Mouse (Mus musculus) urinary bladder, postnatal 14 days (tissue): ENCODE measurements around the gene Ypel2.

Experiments
- DNase-seq: peaks from one replicate; pipeline ENCODE4 v3.0.0; 2021; ENCODE audit warnings: low spot score

The Ypel2 gene

DNA sequence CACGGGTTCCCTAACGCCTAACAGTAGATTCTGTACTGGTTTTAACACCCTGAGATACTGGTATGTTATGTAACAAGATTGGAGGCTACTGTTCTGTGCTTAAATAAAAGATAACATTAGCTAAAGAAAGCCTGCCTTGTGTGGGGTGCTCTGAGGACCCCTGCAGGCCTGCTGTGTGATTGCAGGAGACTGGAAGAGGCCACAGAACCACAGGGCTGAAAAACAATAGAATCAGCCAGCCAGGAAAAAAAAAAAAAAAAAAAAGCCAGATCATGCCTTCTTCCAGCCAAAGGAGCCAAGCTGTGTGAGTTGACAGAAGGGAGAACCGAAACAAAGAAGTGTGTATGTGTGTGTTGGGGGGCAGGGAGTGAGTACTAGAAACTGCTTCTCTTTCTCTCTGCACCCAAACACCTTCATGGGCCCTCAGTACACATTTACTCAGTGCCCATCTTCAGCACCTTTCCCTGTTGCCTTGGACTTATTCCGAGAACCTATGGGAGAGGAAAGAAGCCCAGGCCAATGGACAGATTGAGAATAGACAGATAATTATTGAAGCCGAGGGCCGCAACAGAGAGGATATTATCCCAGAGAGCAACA is 2.2 kb upstream of the Ypel2 start:
- peak; percentile 59 for DNase-seq

DNA sequence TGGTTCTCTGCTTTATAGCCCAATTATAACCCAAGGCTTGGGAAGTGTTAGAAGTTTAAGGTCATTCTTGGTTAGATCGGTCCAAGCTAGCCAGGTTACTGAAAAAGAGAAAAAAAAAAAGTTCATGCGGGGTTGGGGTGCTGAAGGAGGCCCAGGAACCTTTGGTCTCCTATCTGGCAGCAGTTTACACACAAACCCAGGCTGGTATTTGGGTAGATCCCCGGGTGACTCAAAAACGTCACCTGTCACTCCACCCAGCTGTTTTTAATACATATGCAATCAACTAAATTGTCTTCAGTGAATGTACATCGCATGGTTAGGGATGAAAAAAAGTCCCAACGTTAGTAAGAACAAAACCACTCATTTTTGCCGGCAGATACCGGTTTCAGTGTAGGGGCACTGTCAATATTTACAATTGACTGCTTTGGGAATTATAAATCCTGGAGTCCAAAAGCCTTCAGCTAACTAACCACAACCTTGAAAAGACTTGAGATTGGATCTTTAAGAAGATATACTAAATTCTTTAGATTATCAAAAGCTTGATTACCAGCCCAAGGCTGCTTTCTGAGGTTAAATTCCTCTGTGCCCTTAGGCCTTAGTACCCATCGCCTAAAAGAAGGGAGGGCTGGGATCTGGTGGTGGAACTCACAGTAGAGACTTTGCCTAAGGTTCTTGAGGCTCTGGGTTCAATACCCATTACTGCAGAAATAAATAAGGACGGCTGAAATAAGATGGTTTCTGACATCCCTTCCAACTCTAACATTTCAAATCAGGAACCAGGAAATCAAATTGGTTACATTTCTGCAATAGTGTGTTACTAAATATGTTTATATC is 1.5 kb upstream of the Ypel2 start:
- DNase-seq = no peak

- DNase-seq = no peak
Measured at GRCm38 (mm10) chr11:86994330-86994729, 823 bp upstream of the Ypel2 start.

GRCm38 (mm10) chr11:86992461-86992988 is 982 bp downstream of the Ypel2 start:
- DNase-seq = no peak

GRCm38 (mm10) chr11:86991241-86991640 is 2.3 kb downstream of the Ypel2 start:
- DNase-seq = no peak

DNA sequence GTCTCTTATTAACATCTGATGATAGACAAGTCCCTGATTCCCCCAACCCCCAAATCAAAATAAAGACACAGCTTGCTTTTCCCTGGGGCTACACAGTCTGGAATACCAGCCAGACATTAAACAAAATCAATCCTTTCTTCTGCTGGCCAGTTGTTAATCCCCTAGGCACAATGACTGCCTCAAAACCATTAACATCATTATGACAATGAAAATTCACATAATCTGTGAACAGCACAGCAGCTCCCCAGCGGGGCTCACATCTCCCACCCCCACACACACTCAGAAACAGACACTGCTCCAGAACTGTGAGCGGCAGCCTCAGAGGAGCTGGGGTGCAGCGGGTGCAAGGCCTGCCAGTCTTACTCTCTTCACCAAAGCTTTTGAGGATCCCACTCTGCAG is 3.2 kb downstream of the Ypel2 start:
- no peak for DNase-seq

- no peak for DNase-seq
Measured at GRCm38 (mm10) chr11:86984990-86985389, 8.5 kb downstream of the Ypel2 start.

DNA sequence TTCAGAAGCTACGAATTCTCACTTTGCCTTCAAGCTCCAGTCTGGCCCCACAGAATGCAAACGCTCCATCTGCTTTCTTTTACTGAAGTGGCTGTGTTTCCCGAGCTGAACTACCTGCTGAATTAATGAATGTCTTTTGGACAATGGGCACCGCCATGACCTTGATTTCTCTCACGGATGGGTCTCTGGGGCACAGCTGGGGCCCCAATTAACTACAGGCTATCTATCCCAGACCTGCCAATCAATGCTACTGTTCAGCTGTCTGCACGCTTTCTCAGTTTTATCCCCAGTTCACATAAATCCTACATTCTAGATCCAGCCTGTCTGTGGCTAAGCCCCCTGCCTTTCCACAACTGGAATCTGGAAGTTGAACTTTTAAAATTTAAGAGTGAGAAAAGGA is 10.5 kb downstream of the Ypel2 start:
- DNase-seq = no peak

GRCm38 (mm10) chr11:86981229-86981791 is 12.2 kb downstream of the Ypel2 start:
- no peak for DNase-seq

GRCm38 (mm10) chr11:86980526-86980925 is 13.0 kb downstream of the Ypel2 start:
- no peak for DNase-seq

DNA sequence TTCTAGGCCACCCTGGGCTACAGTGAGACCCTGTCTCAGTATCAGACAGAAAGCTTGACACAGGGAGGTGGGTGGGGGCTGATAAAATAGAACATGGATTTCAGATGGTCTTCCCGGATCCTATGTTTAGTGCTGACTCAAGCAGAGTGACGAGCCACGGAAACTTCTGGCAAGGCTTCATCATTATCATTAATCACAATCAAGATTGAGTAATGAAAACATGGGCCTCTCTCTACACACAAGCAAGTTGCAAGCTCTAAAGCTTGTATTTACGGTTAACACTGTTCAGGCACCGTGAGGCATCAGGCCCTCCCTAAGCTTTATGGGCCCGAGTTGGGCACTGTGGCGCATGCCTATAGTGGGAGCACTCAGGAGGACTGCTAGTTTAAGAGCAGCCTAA is 13.7 kb downstream of the Ypel2 start:
- DNase-seq = no peak

DNA sequence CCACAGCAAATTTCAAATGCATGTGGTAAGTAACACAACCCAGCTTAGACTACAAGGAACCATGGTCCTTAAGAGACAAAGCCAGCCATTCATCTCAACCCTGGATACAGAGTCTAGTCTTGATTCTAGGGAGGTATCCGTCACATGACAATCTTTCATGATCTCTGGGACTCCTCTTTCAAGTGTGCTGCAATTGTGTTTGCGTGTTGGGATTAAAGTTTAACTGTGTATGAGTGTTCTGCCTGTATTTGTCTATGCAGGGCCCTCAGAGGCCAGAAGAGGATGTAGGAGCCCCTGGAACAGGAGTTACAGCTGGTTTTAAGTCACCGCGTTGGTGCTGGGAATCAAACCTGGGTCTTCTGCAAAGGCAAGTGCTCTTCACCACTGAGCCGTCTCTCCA is 16.3 kb downstream of the Ypel2 start:
- no peak for DNase-seq

GRCm38 (mm10) chr11:86974401-86974800 is 19.1 kb downstream of the Ypel2 start:
- DNase-seq = no peak

- DNase-seq = no peak
Measured at GRCm38 (mm10) chr11:86973255-86973654, 20.3 kb downstream of the Ypel2 start.

DNA sequence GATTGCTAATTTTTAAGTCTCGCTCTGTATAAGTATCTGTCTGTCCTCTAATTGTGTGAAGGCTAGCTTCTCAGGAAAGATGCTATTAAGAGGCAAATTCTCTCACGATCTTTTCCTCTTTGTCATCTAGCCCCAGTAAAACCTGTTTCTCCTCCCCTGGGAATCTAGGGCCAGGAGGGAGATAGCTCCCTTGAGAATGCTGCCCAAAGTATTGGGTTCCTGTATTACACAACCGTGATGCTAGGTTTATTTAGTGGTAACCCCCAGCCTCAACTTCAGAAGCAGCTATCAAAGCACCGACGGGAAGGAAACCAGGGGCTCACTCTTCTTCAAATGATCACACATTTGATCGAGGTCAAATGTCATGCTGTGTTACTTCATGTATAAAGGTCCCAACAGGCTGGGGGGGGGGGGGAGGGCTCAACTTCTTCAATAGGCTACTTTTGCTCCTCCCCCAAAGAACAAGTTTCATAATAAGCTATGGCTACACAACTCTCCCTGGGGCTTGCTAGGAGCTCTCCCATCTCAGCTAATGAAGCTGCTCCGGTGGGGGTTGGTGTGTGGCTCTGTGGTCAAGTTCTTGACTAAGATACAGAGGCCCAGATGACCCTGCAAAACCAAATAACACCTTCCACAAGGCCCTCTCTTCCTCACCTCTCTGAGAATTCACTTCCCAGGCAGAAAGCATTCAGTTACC is 22.3 kb downstream of the Ypel2 start:
- no peak for DNase-seq

GRCm38 (mm10) chr11:86969041-86969821 is 24.3 kb downstream of the Ypel2 start:
- no peak for DNase-seq

DNA sequence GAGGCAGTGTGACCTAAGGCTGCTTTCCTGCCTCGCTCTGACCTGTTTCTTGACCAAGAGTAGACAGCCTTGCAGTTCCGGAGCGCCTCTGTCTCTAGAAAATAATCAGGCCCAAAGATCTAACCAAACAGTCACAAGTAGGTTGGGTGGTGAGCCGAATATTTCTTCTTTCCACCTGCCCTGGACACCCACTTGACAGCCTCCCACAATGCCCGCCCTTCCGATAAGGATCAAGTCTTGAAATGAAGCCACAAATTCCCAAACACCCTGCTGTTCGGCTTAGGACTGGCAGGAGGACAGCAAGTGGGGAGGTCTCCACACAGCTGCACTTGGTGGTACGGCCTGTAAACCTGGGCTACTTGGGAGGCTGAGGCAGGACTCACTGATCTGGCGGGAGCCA is 26.0 kb downstream of the Ypel2 start:
- DNase-seq = no peak

DNA sequence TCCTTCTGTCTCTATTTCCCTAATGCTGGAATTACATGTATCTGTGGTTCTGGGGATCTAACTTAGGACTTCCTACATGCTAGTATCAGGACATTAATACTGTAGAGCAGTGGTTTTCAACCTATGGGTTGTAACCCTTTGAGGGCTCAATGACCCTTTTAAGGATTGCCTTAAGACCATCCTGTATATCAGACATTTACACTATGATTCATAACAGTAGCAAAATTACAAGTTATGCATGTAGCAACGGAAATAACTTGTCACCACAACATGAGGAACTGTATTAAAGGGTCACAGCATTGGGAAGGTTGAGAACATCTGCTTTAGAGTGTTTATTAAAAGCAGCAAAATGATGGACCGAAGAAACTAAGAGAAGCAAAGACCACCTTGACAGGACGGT is 26.8 kb downstream of the Ypel2 start:
- no peak for DNase-seq

DNA sequence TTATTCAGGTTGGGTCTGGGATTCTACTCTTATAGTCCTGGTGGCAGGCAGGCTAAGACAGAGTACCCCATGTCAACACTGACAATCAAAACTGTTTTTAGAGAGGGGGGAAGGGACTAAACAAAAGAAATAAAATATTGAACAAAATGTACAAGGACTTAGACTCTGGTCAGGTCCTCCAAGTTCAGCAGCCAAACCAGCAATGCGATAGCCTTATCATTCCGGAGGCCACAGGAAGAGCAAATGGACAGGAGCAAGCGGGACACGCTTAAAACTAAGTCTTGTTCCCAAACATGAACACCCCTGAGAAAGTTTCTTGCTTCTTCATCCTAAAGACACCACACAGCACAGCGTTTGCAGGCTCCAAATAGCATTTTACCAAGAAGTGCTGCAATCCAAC is 28.4 kb downstream of the Ypel2 start:
- DNase-seq = no peak

- DNase-seq = no peak
Measured at GRCm38 (mm10) chr11:86963698-86964097, 29.8 kb downstream of the Ypel2 start.

DNA sequence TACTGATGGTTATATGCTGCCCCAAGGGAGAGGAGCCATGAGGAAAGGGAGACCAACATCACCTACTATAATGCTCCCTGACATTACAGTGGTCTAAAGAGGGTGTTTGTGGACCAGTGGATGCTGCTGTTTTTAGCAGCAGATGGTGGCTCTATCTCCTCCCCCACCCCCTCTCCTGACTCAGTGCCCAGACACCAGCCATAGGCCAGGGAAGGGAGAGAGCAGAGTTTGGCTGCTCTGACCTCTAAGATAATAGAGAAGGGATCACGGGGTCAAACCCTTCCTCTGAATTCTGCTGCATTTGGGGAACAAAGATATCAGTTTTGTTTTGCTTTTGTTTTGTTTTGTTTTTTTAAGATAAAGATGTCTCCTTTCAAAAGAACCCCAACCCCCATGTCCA is 30.5 kb downstream of the Ypel2 start:
- DNase-seq = no peak

GRCm38 (mm10) chr11:86962362-86962761 is 31.1 kb downstream of the Ypel2 start:
- no peak for DNase-seq
